Mouse (Mus musculus) heart, postnatal 0 days (tissue): ENCODE data around the gene Tpm1.

Experiments used
- CTCF ChIP-seq: IDR thresholded peaks from 2 replicates; pipeline ENCODE4 v1.5.1; 2016; ENCODE audit warnings: antibody characterized with exemption, control low read depth, low read depth
- EP300 ChIP-seq: IDR thresholded peaks from 2 replicates; pipeline ENCODE4 v1.6.1; 2016; ENCODE audit warnings: antibody characterized with exemption, low read depth

DNA sequence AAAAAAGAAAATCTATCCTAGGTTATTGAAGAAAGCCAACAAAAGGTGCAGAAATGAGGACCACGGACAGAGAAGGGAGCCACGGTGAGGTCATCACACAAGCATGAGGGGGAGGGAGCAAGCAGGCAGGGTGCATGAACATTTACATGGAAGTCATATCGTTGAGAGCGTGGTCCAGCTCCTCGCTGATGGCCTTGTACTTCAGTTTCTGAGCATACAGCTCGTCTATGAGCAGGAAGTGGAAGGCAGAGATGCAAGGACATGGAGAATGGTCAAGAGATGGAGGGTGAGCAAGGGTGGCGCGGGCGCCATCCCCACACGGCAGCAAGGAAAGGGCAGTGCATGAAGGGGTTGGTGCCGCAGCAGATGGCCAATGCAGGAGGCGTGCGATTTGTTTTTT lies 19.7 kb downstream of the Tpm1 start:
- TF ChIP-seq CTCF (no peak), EP300 (no peak)
